Mouse (Mus musculus): ENCODE data around the gene Rwdd3.

- TF ChIP-seq CTCF (IDR thresholded peaks at IDR 0.05) = no peak
- TF ChIP-seq EP300 (IDR thresholded peaks at IDR 0.05) = no peak
Measured at GRCm38 (mm10) chr3:121107481-121107880, 64.0 kb downstream of the Rwdd3 start.

Measured in lung, postnatal 0 days (tissue).